Mouse (Mus musculus): ENCODE results near the gene Aplf.

Aplf gene

GRCm38 (mm10) chr6:87621281-87621680 lies 50.7 kb downstream of the Aplf start:
- no peak for DNase-seq

- DNase-seq = no peak
Observed at GRCm38 (mm10) chr6:87618021-87618420, 54.0 kb downstream of the Aplf start.

- DNase-seq = no peak
Observed at GRCm38 (mm10) chr6:87615696-87616083, 56.3 kb downstream of the Aplf start.

GRCm38 (mm10) chr6:87614794-87615695 lies 56.9 kb downstream of the Aplf start:
- DNase-seq = peak; percentile 63

GRCm38 (mm10) chr6:87599825-87600224 lies 72.2 kb downstream of the Aplf start:
- no peak for DNase-seq

GRCm38 (mm10) chr6:87597116-87597833 lies 74.7 kb downstream of the Aplf start:
- peak; percentile 9 for DNase-seq

- DNase-seq = no peak
Observed at GRCm38 (mm10) chr6:87594188-87594587, 77.8 kb downstream of the Aplf start.

GRCm38 (mm10) chr6:87590394-87591281 lies 81.4 kb downstream of the Aplf start, which contains the start of gene Prokr1:
Gene Prokr1 (minus strand): TSS chr6:87590743.
- peak; percentile 20 for DNase-seq

- DNase-seq = no peak
Observed at GRCm38 (mm10) chr6:87589718-87590393, 82.1 kb downstream of the Aplf start.

GRCm38 (mm10) chr6:87583991-87584390 lies 88.0 kb downstream of the Aplf start:
- DNase-seq = no peak

GRCm38 (mm10) chr6:87583183-87583611 lies 88.8 kb downstream of the Aplf start:
- DNase-seq = no peak

GRCm38 (mm10) chr6:87582456-87582855 lies 89.5 kb downstream of the Aplf start:
- DNase-seq = peak; percentile 10

- no peak for DNase-seq
Observed at GRCm38 (mm10) chr6:87581581-87581980, 90.4 kb downstream of the Aplf start.

- no peak for DNase-seq
Observed at GRCm38 (mm10) chr6:87581071-87581470, 90.9 kb downstream of the Aplf start.
